Mouse (Mus musculus): ENCODE data around the gene Ddx54. TPM values are rescaled to one million over a fixed set of nuclear protein-coding genes. Genes with fewer than 3 reads are reported as not detected.

Gene Ddx54
- polyA plus RNA-seq, 1 experiment from 2014 or later = 23.2 TPM

DNA sequence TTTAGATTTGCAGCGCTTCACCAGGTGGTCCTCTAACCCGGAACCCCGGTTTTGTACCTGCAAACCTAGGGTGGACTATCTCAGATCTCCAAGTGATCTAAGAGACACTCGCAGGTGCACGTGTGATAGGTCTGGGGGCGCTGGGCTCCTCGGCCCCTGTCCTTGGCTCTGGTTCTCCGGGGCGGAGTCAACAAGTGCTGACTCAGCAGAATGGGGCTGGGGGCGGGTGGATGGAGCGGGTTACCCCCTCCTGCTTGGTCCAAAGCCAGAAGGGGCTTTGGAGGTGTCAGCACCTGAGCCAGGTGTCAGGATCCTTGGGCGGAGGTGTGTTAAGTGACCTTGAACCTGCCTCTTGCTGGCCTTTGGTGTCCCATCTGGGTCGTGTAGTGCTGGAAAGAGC lies 37.4 kb downstream of the Ddx54 start:
- no peak for ATAC-seq (ENCODE audit: low read depth)
- no peaks in the 10 kb centered on the region for H3K9me3 ChIP-seq (ENCODE audit: control insufficient read depth, low read length)
- no peak overlapping the region for H3K9ac ChIP-seq (replicated peaks; ENCODE audit: low read depth, low read length)
- no peaks in the 10 kb centered on the region for H3K36me3 ChIP-seq (ENCODE audit: control insufficient read depth, insufficient read depth, low read length)
- no peak overlapping the region for H3K27ac ChIP-seq (ENCODE audit: low read depth, low read length)
- no peak overlapping the region for H3K4me3 ChIP-seq (ENCODE audit: low read depth, low read length)
- peaks cover 22% of the 10 kb centered on the region for H3K27me3 ChIP-seq (ENCODE audit: control insufficient read depth, insufficient read depth, low read length)
- 26% methylated on average over 13 of the region's 13 CpGs for WGBS
- H3K4me2 ChIP-seq (ENCODE audit: low read depth, low read length) = no peak overlapping the region
- peaks cover 4% of the 10 kb centered on the region; the same call in 1 of the 2 replicates for H3K4me1 ChIP-seq (ENCODE audit: control insufficient read depth, insufficient read depth, low read length)

DNA sequence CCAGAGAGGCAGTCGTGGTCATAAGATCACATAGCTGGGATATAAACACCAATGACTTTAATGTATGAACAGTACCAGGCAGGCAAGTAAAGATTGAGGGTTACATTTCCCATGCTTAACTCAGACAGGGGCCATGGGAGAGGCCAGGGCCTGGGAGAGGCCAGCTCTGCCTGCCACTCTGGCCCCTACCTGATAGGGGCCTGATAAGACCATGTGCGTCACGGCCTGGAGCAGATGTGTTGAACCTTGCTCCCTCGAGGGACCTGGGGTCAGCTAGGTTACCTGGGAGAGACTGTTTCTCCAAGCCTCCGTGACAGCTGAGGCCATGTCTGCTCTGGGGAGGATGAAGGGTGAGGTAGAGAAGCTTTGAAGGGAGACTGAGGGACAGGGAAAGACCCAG lies 38.7 kb downstream of the Ddx54 start:
- WGBS = 86% methylated on average over 5 of the region's 5 CpGs
- no peak for ATAC-seq (ENCODE audit: low read depth)

DNA sequence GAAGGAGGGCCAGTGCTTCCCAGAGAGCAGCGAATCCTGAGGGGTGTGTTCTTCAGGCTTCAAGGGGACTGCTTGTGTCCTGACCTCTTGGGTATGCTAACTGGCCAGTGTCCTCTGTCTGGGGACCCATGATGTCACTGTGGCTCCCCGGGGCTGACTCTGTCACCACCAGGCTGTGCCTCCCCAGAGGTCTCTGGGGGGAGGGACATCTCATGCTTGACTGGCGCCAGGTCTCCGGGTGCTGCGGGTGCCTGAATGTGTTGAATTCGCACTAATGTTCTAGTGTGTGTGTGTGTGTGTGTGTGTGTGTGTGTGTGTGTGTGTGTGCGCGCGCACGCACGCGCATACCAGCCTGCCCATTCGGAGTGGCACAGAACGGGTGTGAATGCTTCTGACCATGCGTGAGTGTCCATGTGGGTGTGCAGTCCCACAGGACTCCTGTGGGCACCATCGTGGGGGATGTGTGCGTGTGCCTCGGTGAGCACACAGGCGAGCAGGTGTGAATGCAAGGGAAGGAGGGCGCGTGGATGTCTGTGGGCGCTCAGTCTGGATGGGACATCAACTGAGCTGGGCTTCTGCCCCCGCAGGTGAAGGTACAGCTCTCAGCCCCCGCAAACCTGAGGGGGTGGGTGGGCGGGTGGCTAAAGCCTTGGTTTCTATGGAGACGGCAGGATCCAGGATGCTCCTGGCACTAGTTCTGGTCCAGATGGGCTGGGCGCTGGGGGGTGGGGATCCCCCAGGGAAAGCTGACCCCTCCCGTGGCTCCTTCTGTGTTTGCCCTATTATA lies 40.6 kb downstream of the Ddx54 start:
- Histone ChIP-seq H3K4me2 (ENCODE audit: low read depth, low read length) (no peak overlapping the region), H3K4me1 (ENCODE audit: control insufficient read depth, insufficient read depth, low read length) (peaks cover 4% of the 10 kb centered on the region; the same call in 1 of the 2 replicates), H3K4me3 (ENCODE audit: low read depth, low read length) (no peak overlapping the region), H3K27me3 (ENCODE audit: control insufficient read depth, insufficient read depth, low read length) (peaks cover 22% of the 10 kb centered on the region), H3K9me3 (ENCODE audit: control insufficient read depth, low read length) (no peaks in the 10 kb centered on the region), H3K36me3 (ENCODE audit: control insufficient read depth, insufficient read depth, low read length) (no peaks in the 10 kb centered on the region), H3K9ac (replicated peaks; ENCODE audit: low read depth, low read length) (no peak overlapping the region), H3K27ac (ENCODE audit: low read depth, low read length) (no peak overlapping the region)
- ATAC-seq (ENCODE audit: low read depth) = no peak
- WGBS = 84% methylated on average over 28 of the region's 28 CpGs

More for the DNA sequence above, 38.7 kb downstream of the Ddx54 start:
- peaks cover 4% of the 10 kb centered on the region; the same call in 1 of the 2 replicates for H3K4me1 ChIP-seq (ENCODE audit: control insufficient read depth, insufficient read depth, low read length)
- H3K27ac ChIP-seq (ENCODE audit: low read depth, low read length) = no peak overlapping the region
- no peaks in the 10 kb centered on the region for H3K9me3 ChIP-seq (ENCODE audit: control insufficient read depth, low read length)
- peaks cover 22% of the 10 kb centered on the region for H3K27me3 ChIP-seq (ENCODE audit: control insufficient read depth, insufficient read depth, low read length)
- H3K4me2 ChIP-seq (ENCODE audit: low read depth, low read length) = no peak overlapping the region
- H3K9ac ChIP-seq (replicated peaks; ENCODE audit: low read depth, low read length) = no peak overlapping the region
- no peaks in the 10 kb centered on the region for H3K36me3 ChIP-seq (ENCODE audit: control insufficient read depth, insufficient read depth, low read length)
- H3K4me3 ChIP-seq (ENCODE audit: low read depth, low read length) = no peak overlapping the region

DNA sequence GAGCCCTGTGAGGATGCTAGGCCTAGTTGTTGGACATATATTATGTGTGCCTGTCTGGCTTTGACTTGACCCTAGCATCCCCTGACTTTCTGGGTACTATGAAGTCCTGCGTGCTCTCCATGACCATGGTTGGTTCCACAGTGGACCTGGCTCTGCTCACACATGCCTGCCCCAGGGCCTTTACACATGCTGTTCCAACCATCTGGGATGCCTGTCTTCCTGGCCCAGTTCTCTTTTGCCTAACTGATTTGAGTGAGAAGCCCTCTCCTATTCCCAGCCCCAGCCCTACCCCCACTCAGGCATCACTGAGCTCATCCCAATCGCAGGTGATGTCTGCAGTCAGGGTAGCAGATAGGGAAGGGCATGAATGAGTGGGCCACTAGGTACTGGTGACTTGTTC lies 41.3 kb downstream of the Ddx54 start:
- Histone ChIP-seq H3K27ac (ENCODE audit: low read depth, low read length) (no peak overlapping the region), H3K27me3 (ENCODE audit: control insufficient read depth, insufficient read depth, low read length) (peaks cover 19% of the 10 kb centered on the region), H3K4me1 (ENCODE audit: control insufficient read depth, insufficient read depth, low read length) (peaks cover 3% of the 10 kb centered on the region; the same call in 1 of the 2 replicates), H3K4me2 (ENCODE audit: low read depth, low read length) (no peak overlapping the region), H3K4me3 (ENCODE audit: low read depth, low read length) (no peak overlapping the region), H3K9me3 (ENCODE audit: control insufficient read depth, low read length) (no peaks in the 10 kb centered on the region), H3K36me3 (ENCODE audit: control insufficient read depth, insufficient read depth, low read length) (no peaks in the 10 kb centered on the region), H3K9ac (replicated peaks; ENCODE audit: low read depth, low read length) (no peak overlapping the region)
- ATAC-seq (ENCODE audit: low read depth) = no peak
- 95% methylated on average over 2 of the region's 2 CpGs for WGBS

DNA sequence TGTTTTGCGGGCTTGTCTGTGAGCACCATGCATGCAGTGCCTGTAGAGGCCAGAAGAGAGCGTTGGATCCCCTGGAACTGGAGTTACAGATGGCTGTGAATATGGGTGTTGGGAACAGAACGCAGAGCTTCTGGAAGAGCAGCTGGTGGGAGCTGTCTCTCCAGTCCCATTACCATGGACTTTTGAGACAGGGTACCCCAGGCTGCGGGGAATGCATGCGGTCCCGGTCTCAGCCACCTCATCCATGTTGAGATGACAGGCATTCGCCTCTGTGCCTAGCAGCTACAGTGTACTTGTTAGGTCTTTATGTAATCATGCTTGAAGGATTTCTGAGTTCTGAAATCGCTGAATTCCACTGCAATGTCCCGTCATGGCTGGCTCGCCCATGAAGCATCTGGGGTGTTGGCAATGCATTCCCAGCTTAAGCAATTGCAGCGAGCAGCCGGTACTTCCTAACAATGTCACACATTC lies 43.8 kb downstream of the Ddx54 start:
- H3K9ac ChIP-seq (replicated peaks; ENCODE audit: low read depth, low read length) = no peak overlapping the region
- WGBS = 90% methylated on average over 12 of the region's 12 CpGs
- H3K36me3 ChIP-seq (ENCODE audit: control insufficient read depth, insufficient read depth, low read length) = no peaks in the 10 kb centered on the region
- H3K27me3 ChIP-seq (ENCODE audit: control insufficient read depth, insufficient read depth, low read length) = no peaks in the 10 kb centered on the region
- no peaks in the 10 kb centered on the region for H3K9me3 ChIP-seq (ENCODE audit: control insufficient read depth, low read length)
- H3K27ac ChIP-seq (ENCODE audit: low read depth, low read length) = no peak overlapping the region
- H3K4me1 ChIP-seq (ENCODE audit: control insufficient read depth, insufficient read depth, low read length) = no peaks in the 10 kb centered on the region
- no peak overlapping the region for H3K4me2 ChIP-seq (ENCODE audit: low read depth, low read length)
- no peak overlapping the region for H3K4me3 ChIP-seq (ENCODE audit: low read depth, low read length)
- no peak for ATAC-seq (ENCODE audit: low read depth)

DNA sequence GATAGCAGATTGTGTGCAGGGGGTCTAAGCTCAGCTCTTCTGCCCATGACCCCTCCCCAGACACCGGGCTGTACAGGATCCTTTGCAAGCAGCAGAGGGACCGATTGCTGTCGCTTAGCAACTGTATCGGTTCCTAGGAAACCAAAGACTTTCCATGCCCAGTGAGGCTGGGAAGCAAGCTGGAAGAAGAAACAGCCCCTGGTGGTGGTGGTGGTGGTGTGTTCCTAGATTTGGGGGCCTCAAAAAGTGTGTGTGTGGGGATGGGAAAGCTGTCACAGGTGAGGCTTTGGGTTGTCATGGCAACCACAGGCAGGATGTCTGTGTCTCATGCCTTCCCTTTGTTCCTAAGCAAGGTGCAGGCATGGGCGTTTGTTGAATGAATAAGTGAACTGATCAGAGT lies 48.3 kb downstream of the Ddx54 start:
- H3K9ac ChIP-seq (replicated peaks; ENCODE audit: low read depth, low read length) = no peak overlapping the region
- no peaks in the 10 kb centered on the region for H3K27me3 ChIP-seq (ENCODE audit: control insufficient read depth, insufficient read depth, low read length)
- ATAC-seq (ENCODE audit: low read depth) = no peak
- H3K36me3 ChIP-seq (ENCODE audit: control insufficient read depth, insufficient read depth, low read length) = no peaks in the 10 kb centered on the region
- no peaks in the 10 kb centered on the region for H3K4me1 ChIP-seq (ENCODE audit: control insufficient read depth, insufficient read depth, low read length)
- no peak overlapping the region for H3K4me2 ChIP-seq (ENCODE audit: low read depth, low read length)
- WGBS = 32% methylated on average over 5 of the region's 5 CpGs
- H3K4me3 ChIP-seq (ENCODE audit: low read depth, low read length) = no peak overlapping the region
- no peak overlapping the region for H3K27ac ChIP-seq (ENCODE audit: low read depth, low read length)
- no peaks in the 10 kb centered on the region for H3K9me3 ChIP-seq (ENCODE audit: control insufficient read depth, low read length)

DNA sequence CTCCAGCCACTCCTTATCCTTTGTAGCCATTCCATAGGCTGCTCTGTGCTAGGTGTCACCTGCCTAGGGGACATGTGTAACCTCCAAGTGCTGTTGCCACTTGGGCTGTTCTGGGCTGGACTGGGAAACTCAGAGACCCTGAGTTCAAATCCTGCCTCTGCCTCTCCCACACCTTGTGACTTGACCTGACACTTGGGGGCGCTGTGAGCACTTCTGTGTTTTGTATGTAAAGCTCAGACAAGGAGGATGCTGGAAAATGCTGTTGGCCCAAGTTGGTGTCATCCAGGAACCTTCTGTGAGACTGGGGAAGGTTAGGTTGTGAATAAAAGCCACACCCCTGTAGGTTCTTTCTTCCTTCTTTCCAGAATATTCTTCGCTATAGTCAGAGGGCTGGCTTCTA lies 52.3 kb downstream of the Ddx54 start:
- ATAC-seq (ENCODE audit: low read depth) = no peak
- H3K9me3 ChIP-seq (ENCODE audit: control insufficient read depth, low read length) = no peaks in the 10 kb centered on the region
- no peak overlapping the region for H3K27ac ChIP-seq (ENCODE audit: low read depth, low read length)
- H3K9ac ChIP-seq (replicated peaks; ENCODE audit: low read depth, low read length) = no peak overlapping the region
- WGBS = 55% methylated on average over 2 of the region's 2 CpGs
- H3K27me3 ChIP-seq (ENCODE audit: control insufficient read depth, insufficient read depth, low read length) = no peaks in the 10 kb centered on the region
- no peaks in the 10 kb centered on the region for H3K4me1 ChIP-seq (ENCODE audit: control insufficient read depth, insufficient read depth, low read length)
- H3K4me3 ChIP-seq (ENCODE audit: low read depth, low read length) = no peak overlapping the region
- H3K4me2 ChIP-seq (ENCODE audit: low read depth, low read length) = no peak overlapping the region
- no peaks in the 10 kb centered on the region for H3K36me3 ChIP-seq (ENCODE audit: control insufficient read depth, insufficient read depth, low read length)

DNA sequence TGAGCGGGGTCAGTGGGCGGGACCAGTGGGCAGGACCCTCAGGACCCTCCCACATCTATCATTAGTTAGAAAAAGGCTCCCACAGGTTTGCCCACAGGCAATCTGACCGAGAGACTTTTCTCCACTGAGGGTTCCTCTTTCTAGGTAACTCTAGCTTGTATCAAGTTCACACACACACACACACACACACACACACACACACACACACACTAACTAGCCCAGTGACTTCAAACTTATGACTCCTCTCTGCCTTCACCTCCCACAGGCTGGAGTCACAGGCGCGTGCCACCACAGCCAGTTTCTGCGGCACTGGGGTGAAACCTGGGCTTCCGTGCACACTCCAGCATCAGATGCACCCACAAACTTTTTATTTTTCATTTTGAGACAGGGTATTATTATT lies 56.2 kb downstream of the Ddx54 start:
- no peaks in the 10 kb centered on the region for H3K4me1 ChIP-seq (ENCODE audit: control insufficient read depth, insufficient read depth, low read length)
- no peak overlapping the region for H3K4me2 ChIP-seq (ENCODE audit: low read depth, low read length)
- WGBS = 75% methylated on average over 7 of the region's 7 CpGs
- no peak overlapping the region for H3K4me3 ChIP-seq (ENCODE audit: low read depth, low read length)
- H3K9me3 ChIP-seq (ENCODE audit: control insufficient read depth, low read length) = no peaks in the 10 kb centered on the region
- no peak for ATAC-seq (ENCODE audit: low read depth)
- no peak overlapping the region for H3K27ac ChIP-seq (ENCODE audit: low read depth, low read length)
- no peaks in the 10 kb centered on the region for H3K27me3 ChIP-seq (ENCODE audit: control insufficient read depth, insufficient read depth, low read length)
- no peaks in the 10 kb centered on the region for H3K36me3 ChIP-seq (ENCODE audit: control insufficient read depth, insufficient read depth, low read length)
- H3K9ac ChIP-seq (replicated peaks; ENCODE audit: low read depth, low read length) = no peak overlapping the region

DNA sequence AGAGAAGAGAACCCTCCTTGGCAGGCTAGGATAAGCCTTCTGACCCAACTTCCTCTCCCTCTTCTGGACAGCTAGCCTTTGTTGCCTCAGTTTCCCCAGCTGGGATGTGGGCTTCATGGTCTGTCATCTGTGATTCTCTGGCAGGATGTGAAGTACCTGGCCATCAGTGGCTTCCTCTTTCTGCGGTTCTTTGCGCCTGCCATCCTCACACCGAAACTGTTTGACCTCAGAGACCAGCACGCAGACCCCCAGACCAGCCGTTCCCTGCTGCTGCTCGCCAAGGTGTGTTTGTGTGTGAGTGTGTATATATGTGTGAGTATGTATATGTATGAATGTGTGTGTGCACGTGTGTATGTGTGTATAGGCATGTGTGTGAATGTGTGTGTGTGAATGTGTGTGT lies 57.6 kb downstream of the Ddx54 start:
- WGBS = 91% methylated on average over 7 of the region's 7 CpGs
- Histone ChIP-seq H3K4me3 (ENCODE audit: low read depth, low read length) (no peak overlapping the region), H3K27ac (ENCODE audit: low read depth, low read length) (no peak overlapping the region), H3K4me1 (ENCODE audit: control insufficient read depth, insufficient read depth, low read length) (no peaks in the 10 kb centered on the region), H3K27me3 (ENCODE audit: control insufficient read depth, insufficient read depth, low read length) (no peaks in the 10 kb centered on the region), H3K9me3 (ENCODE audit: control insufficient read depth, low read length) (no peaks in the 10 kb centered on the region), H3K9ac (replicated peaks; ENCODE audit: low read depth, low read length) (no peak overlapping the region), H3K4me2 (ENCODE audit: low read depth, low read length) (no peak overlapping the region), H3K36me3 (ENCODE audit: control insufficient read depth, insufficient read depth, low read length) (no peaks in the 10 kb centered on the region)
- no peak for ATAC-seq (ENCODE audit: low read depth)
